Mouse (Mus musculus) B cell, adult 67 days (primary cell): ENCODE results near the gene Cdc42bpg. TPM values are rescaled to one million over a fixed set of nuclear protein-coding genes. Genes with fewer than 3 reads are reported as not detected.

Experiments used
- total RNA-seq, 2 experiments: library from RNA; stranded (reverse); gene quantifications; 4 replicates each; pipeline ENCODE4 v1.2.4; 2023

Gene Cdc42bpg
- 1 to 10 TPM; 8.0 to 9.0 TPM for total RNA-seq

GRCm38 (mm10) chr19:6306137-6306551 lies at the start of gene Cdc42bpg:
TSS of gene Cdc42bpg (plus strand) at chr19:6306456.

GRCm38 (mm10) chr19:6276426-6277421 lies 29.5 kb upstream of the Cdc42bpg start, which contains the start of gene Ehd1:
TSS of gene Ehd1 (plus strand) at chr19:6276725.

GRCm38 (mm10) chr19:6334673-6335457 lies 28.6 kb downstream of the Cdc42bpg start, which contains the start of gene Men1:
TSS of gene Men1 (plus strand) at chr19:6334979.

GRCm38 (mm10) chr19:6340524-6341452 lies 34.5 kb downstream of the Cdc42bpg start, which contains the start of gene Map4k2:
TSS of gene Map4k2 (plus strand) at chr19:6341135.

GRCm38 (mm10) chr19:6363411-6364240 lies 57.4 kb downstream of the Cdc42bpg start, which contains the start of gene Sf1:
TSS of gene Sf1 (plus strand) at chr19:6363690.

Other genes with a start within 250 kb of the Cdc42bpg start
- 10 to 100 TPM; 24.4 to 30.4 TPM for gene Mrpl49, start 248.7 kb upstream of the Cdc42bpg start, total RNA-seq
- 1,000 to 10,000 TPM; 3,281 to 3,326 TPM for gene Fau, start 248.6 kb upstream of the Cdc42bpg start, total RNA-seq
- gene Znhit2, start 245.3 kb upstream of the Cdc42bpg start, total RNA-seq: 10 to 100 TPM; 11.5 to 17.8 TPM
- 10 to 100 TPM; 11.2 to 16.4 TPM for gene Tm7sf2, start 238.1 kb upstream of the Cdc42bpg start, total RNA-seq
- gene Vps51, start 229.2 kb upstream of the Cdc42bpg start, total RNA-seq: 100 to 1,000 TPM in 1 of 2 experiments, 10 to 100 TPM in 1; 83.4 to 105 TPM
- not detected for gene Tmem262, start 226.4 kb upstream of the Cdc42bpg start, total RNA-seq
- not detected for gene Gm28374, start 224.2 kb upstream of the Cdc42bpg start, total RNA-seq
- 10 to 100 TPM; 51.4 to 65.8 TPM for gene Zfpl1, start 221.5 kb upstream of the Cdc42bpg start, total RNA-seq
- 1 to 10 TPM; 1.6 TPM for gene Cdca5, start 221.5 kb upstream of the Cdc42bpg start, total RNA-seq
- not detected for gene AC131692.1, start 212.0 kb upstream of the Cdc42bpg start, total RNA-seq
- not detected for gene Naaladl1, start 200.7 kb upstream of the Cdc42bpg start, total RNA-seq
- gene Sac3d1, start 187.8 kb upstream of the Cdc42bpg start, total RNA-seq: 1 to 10 TPM; 8.8 to 10.0 TPM
- gene Snx15, start 178.2 kb upstream of the Cdc42bpg start, total RNA-seq: 10 to 100 TPM; 41.1 to 46.7 TPM
- not detected for gene Batf2, start 165.5 kb upstream of the Cdc42bpg start, total RNA-seq
- gene Arl2, start 164.9 kb upstream of the Cdc42bpg start, total RNA-seq: 10 to 100 TPM; 31.4 to 32.2 TPM
- gene Majin, start 122.1 kb upstream of the Cdc42bpg start, total RNA-seq: not detected
- not detected for gene Gpha2, start 80.1 kb upstream of the Cdc42bpg start, total RNA-seq
- 10 to 100 TPM; 25.7 to 33.0 TPM for gene Ppp2r5b, start 70.6 kb upstream of the Cdc42bpg start, total RNA-seq
- gene Atg2a, start 64.8 kb upstream of the Cdc42bpg start, total RNA-seq: 100 to 1,000 TPM; 105 to 123 TPM
- gene Ehd1, start 29.7 kb upstream of the Cdc42bpg start, total RNA-seq: 100 to 1,000 TPM; 212 to 217 TPM
- 10 to 100 TPM; 42.3 to 45.0 TPM for gene Men1, start 28.5 kb downstream of the Cdc42bpg start, total RNA-seq
- gene Map4k2, start 34.7 kb downstream of the Cdc42bpg start, total RNA-seq: 100 to 1,000 TPM; 638 TPM
- 1,000 to 10,000 TPM in 1 of 2 experiments, 100 to 1,000 TPM in 1; 928 to 1,009 TPM for gene Sf1, start 57.2 kb downstream of the Cdc42bpg start, total RNA-seq
- 10 to 100 TPM; 17.5 to 19.3 TPM for gene Pygm, start 77.9 kb downstream of the Cdc42bpg start, total RNA-seq
- gene Rasgrp2, start 92.9 kb downstream of the Cdc42bpg start, total RNA-seq: 100 to 1,000 TPM; 737 to 900 TPM
- gene Nrxn2, start 112.3 kb downstream of the Cdc42bpg start, total RNA-seq: 1 to 10 TPM in 1 of 2 experiments, under 1 TPM in 1; 0.70 to 1.1 TPM
- under 1 TPM in 1 of 2 experiments, not detected in 1; 0.80 TPM for gene Slc22a12, start 236.6 kb downstream of the Cdc42bpg start, total RNA-seq